Mouse (Mus musculus) retina, adult 2 months (tissue): Measurements from ENCODE around the gene Rdh9.
"Not testable (repeated sequence)": the region's sequence is repeated elsewhere in the genome, so short reads cannot be mapped to it uniquely, and the experiment has no call there.

ENCODE experiments used
- DNase-seq: peaks from one replicate; pipeline ENCODE4 v3.0.0-alpha.2; 2012; ENCODE audit warnings: low read depth, low spot score

Gene Rdh9

DNA sequence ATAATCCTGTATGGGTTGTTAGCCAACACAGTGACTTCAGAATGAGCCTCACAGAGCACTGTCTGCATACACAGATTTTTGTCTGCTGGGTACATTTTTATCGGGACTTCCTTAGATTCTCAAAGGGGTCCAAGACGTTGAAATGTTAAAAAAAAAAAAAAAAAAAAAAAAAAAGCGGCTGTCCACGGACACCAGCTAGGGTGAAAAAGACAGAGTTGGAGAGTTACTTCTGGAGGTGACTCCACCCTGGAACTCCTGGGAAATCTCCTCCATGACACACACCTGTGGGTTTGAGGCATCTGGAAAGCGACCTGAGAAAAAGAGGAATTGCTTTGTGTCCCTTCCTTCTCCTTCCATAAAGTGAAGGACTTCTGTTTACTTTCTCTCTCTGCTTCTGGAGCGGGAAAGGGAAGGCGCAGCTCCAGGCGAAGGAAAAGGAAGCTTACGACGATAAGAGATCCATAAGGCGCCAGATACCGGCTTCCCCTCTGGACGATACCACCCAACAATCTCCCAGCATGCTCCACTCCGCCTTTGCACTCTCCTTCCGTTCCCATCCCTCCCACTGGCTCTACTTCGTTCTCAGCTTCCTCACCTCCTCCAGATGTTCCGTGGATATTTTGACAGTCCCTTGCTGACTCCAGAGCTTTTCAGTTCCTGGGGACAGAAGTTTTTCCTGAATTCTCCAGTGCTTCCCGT lies 20.3 kb upstream of the Rdh9 start:
- DNase-seq: no peak

DNA sequence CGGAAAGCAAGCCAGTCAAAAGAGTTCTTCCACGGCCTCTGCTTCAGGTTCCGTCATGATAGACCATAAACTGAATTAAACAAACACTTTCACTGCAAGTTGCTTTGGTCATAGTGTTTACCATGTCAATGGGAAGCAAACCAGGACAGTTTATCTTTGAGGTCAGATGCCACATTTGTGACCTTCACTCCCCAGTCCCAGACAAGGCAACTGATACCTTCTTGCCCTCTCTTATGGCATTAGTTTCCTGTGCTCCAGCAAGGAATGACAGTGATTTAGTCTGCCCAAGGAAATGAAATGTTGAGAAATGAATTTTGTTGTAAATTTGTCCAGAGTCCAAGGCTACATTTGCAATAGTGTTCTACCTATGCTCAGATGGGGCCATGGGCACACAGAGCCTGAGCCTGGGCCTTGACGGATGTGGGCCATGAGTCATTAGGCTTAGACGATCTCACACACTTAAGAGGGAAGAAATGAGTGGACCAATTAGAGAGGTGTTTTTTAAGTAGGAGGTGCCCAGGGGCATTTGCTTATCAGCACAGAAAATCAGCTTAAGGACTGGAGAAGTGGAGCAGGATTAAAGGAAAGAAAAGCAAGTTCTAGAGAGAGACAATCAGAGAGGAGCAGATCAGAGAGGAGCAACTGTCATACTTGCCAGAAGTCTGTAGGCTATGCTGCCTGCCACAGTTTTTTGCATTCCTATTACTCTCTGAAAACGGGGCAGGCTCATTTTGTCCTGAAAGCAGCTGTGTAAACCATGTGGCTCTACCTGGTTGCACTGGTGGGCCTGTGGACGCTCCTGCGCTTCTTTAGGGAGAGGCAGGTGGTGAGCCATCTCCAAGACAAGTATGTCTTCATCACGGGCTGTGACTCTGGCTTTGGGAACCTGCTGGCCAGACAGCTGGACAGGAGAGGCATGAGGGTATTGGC lies 16.7 kb upstream of the Rdh9 start, which contains the start of the genes Rdh1 and Rdh16f1:
Gene Rdh1, plus strand, starts transcription at position 541 of the 930 bp plus-strand sequence.
Gene Rdh16f1, plus strand, starts transcription at position 607 of the 930 bp plus-strand sequence.
- DNase-seq: no peak

- not testable (repeated sequence) for DNase-seq
Measured at GRCm38 (mm10) chr10:127762926-127763325, 13.3 kb upstream of the Rdh9 start.

DNA sequence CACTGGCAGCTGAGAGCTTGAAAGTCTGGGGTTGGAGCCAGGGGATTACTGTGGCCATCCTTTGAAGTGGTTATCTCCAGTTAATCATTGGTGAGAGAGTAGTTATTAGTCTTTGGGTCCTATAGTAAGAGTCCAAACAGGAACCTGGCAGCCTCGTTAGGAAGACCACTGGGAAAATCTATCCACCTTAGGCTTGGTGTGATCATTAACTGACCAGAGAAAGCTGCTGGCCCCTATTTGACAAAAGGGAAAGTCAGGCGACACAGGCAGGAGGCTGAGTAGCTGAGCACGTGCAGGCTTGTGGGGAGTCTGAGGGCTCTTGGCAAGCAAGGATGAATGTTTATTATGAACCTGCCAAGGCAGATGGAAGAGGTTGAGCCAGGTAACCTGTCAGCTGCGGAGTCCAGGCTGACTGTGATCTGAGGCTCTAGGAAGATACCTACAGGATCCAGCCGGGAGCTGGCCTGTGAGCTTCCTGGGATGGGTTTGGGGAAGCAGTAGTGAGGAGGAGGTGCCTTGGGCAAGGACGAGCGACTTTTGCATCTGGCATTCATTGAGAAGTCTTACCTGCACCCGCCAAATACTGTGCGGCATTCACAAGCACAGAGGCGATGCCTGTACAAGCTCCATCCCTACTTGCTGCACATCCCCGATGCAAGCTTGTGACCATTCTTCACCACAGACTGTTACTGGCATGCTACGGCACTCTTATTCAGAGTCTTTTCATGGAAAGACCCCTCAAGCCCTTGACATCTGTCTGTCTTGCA lies 12.1 kb upstream of the Rdh9 start:
- no peak for DNase-seq

DNA sequence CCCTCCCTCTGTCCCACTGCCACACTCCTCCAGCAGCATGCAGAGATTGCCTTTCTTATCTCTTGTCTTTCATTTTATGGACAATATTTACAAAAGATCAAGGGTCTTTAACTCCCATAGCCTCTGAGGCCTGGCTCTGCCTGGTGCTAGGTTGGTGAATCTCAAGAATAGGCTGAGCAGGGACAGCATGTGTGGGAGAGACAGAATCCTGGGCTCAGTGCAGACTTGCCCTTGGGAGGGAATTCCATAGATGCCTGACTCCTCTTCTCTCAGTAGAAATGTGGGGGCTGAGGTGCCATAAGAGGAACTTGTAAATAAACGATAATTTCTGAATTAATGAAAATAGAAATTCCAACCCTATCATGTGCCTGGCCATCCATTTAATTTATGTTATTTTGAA lies 9.6 kb upstream of the Rdh9 start:
- no peak for DNase-seq

DNA sequence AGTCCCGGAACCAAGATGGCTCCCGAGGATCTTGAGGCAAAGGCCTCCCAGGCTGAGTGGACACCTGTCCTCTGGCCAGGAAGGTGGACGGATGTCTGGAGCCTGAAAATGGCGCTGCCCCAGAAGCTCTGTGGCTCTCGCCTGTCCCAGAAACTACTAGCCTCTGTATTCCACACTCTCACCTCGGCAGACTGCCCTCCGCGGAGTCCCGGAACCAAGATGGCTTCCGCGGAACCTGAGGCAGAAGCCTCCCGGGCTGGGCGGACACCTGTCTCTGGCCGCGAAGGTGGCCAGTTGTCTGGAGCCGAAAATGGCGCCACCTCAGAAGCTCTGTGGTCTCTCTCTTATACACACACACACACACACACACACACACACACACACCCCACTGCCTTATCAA lies 6.1 kb downstream of the Rdh9 start:
- DNase-seq: not testable (repeated sequence)

- DNase-seq: not testable (repeated sequence)
Measured at GRCm38 (mm10) chr10:127785411-127785810, 9.2 kb downstream of the Rdh9 start.

GRCm38 (mm10) chr10:127799295-127799694 lies 23.1 kb downstream of the Rdh9 start:
- no peak for DNase-seq

GRCm38 (mm10) chr10:127800891-127801290 lies 24.7 kb downstream of the Rdh9 start, which contains the start of gene Rdh16:
Gene Rdh16 (plus strand): TSS chr10:127801152.
- no peak for DNase-seq

- DNase-seq: no peak
Measured at GRCm38 (mm10) chr10:127801612-127802011, 25.4 kb downstream of the Rdh9 start.

DNA sequence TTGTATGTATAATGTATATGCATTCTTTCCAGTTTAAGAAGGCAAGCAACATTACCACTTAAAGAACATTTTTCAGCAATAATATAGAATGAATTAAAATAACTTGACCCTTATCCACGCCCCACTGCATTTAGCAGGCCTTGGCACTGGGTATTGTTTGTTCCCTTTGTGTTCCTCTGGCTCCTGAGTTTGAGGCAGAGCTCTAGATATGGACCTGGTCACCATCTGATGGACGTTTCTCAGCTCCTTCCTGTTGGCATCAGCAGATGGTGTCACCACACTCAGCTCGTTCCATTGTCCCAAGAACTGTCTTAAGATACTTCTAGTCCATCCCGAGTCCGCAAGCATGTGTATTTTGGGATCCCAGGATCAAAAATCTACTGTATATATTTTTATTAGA lies 26.1 kb downstream of the Rdh9 start:
- no peak for DNase-seq

- DNase-seq: no peak
Measured at GRCm38 (mm10) chr10:127804416-127804815, 28.2 kb downstream of the Rdh9 start.

- DNase-seq: no peak
Measured at GRCm38 (mm10) chr10:127815888-127816287, 39.7 kb downstream of the Rdh9 start.

DNA sequence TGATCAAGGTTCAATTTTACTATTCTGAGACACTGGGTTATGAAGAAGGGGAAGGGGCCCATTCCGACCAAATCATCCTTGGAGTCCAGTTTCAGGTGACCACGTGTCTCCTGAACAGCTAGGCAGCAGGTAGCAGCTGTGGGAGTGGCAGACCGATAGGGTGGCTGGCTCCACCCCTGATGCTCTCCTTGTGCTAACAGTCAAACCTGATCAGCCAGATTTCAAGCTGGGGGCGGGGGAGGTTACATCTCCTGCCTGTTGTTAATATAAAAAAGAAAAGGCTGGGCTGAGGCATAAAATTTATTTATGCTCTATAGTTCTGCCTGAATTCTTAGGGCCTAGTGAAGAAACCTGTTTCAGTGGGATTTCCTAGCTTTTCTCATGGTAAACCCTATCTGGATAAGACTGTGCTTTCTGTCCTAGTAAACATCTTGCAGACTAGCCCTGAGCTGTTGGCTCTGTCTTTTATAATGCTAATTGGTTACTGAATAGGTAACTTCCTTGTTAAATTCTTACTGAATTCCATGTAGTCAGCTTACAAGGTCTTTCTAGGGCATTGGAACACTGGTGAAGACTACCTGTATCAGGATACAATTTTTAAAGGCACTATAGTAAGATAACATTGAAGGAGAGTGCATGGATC lies 41.2 kb downstream of the Rdh9 start:
- not testable (repeated sequence) for DNase-seq

DNA sequence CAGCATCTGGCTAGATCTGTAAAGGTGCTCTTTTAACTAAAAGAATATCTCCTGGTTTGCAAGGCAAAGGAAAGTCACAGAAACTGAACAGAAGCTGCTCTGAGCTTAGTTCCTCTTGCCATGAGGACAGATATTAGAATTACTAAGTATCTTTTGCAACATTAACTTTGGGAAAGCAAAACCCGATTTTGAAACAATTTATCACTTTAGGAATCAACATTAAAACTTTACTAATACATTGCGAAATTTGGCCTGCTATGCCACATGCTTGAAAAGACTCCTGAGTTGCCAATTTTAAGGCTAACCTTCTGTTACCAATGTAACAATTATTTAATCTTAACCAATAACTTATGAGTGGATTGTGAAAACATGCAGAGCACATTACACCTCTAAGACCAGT lies 45.6 kb downstream of the Rdh9 start:
- not testable (repeated sequence) for DNase-seq

- no peak for DNase-seq
Measured at GRCm38 (mm10) chr10:127825386-127825785, 49.2 kb downstream of the Rdh9 start.

GRCm38 (mm10) chr10:127829121-127829520 lies 52.9 kb downstream of the Rdh9 start:
- no peak for DNase-seq

- not testable (repeated sequence) for DNase-seq
Measured at GRCm38 (mm10) chr10:127834186-127834585, 58.0 kb downstream of the Rdh9 start.

DNA sequence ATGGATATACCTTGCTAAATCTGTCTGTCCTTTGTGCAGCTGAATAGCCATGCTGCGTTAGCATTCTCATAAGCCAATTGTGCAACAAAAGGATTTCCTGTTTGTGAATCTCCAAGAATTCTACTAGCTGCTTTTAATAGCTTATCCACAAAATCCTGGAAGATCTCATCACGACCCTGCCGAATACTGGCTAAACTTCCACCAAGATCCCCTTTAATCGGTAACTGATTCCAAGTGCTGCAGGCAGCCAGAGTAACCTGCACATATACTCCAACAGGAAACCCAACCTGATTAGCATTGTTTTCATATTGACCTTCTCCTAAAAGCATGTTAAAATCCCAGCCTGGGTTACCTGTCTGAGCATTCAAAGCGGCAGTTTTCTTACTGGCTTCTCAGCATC lies 59.1 kb downstream of the Rdh9 start:
- DNase-seq: no peak

DNA sequence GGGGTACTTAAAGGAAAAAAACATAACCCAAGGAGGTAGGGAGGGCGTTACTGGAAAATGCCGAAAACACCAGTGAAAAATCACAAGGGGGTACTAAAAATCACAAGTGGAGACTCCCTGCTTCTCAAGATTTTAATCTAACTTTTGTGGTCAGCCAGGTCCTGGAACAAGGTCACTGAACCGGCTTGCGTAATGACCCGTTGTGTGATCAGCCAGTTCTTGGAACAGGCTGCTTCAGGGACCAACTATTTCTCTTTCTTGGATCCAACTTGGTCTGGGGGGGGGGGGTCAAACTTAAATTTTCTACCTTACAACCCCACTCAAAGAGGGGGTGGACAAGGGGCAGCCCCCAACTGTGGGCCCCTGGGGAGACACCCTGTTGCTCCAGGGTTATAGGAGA lies 61.6 kb downstream of the Rdh9 start:
- not testable (repeated sequence) for DNase-seq

DNA sequence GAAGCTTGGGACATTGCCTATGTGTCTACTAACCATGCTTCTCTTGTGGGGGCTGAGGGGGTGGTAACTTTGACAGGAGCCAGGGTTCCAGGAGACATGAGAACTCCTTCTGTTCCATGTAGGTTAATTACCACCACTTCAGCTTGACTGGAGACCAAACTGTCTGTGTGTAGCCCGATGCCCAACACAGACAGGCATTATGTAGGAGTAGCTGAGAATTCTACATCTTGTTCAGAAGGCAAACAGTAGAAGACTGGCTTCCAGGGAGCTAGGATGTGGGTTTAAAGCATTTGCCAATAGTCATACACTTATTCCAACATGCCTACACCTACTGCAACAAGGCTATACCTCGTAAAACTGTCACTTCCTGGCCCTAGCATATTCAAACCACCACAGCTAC lies 62.4 kb downstream of the Rdh9 start:
- no peak for DNase-seq
